Mouse (Mus musculus) CH12.LX (cell line): ENCODE data around the gene Wars2.

Experiments
- CHD2 ChIP-seq: IDR thresholded peaks from 2 replicates; pipeline ENCODE4 v1.6.1; 2011; ENCODE audit warnings: low read length, improper control_type of control experiment
- CTCF ChIP-seq, 2 experiments: IDR thresholded peaks in 1 of 2; conservative IDR thresholded peaks in 1 of 2; 2 replicates each; pipeline ENCODE4 v1.5.1; 2011 to 2012; ENCODE audit warnings: low read depth in 2 of 2, low read length in 2 of 2, improper control_type of control experiment in 1 of 2, inconsistent platforms in 1 of 2, mild to moderate bottlenecking in 1 of 2, moderate library complexity in 1 of 2
- EP300 ChIP-seq: IDR thresholded peaks from 2 replicates; pipeline ENCODE4 v1.6.1; 2011; ENCODE audit warnings: low read length, improper control_type of control experiment
- JUN ChIP-seq: IDR thresholded peaks from 2 replicates; pipeline ENCODE4 v1.6.1; 2011; ENCODE audit warnings: low read depth, mild to moderate bottlenecking, low read length, improper control_type of control experiment, moderate library complexity; ENCODE audit not compliant: insufficient read depth
- KAT2A ChIP-seq: IDR thresholded peaks from 2 replicates; pipeline ENCODE4 v1.6.1; 2012; ENCODE audit warnings: low read length, improper control_type of control experiment, inconsistent platforms; ENCODE audit not compliant: insufficient replicate concordance
- MAX ChIP-seq: IDR thresholded peaks from 2 replicates; pipeline ENCODE4 v1.6.1; 2011; ENCODE audit warnings: low read length, improper control_type of control experiment
- POLR2A ChIP-seq: IDR thresholded peaks from 2 replicates; pipeline ENCODE4 v1.6.1; 2011; ENCODE audit warnings: low read depth, mild to moderate bottlenecking, improper control_type of control experiment, low read length
- SIN3A ChIP-seq: IDR thresholded peaks from 2 replicates; pipeline ENCODE4 v1.6.1; 2012; ENCODE audit warnings: low read length, improper control_type of control experiment, inconsistent platforms
- ZC3H11A ChIP-seq: IDR thresholded peaks from 2 replicates; pipeline ENCODE4 v1.6.1; 2012; ENCODE audit warnings: low read depth, mild to moderate bottlenecking, inconsistent platforms, low read length, improper control_type of control experiment
- ZKSCAN1 ChIP-seq: IDR thresholded peaks from 2 replicates; pipeline ENCODE4 v1.6.1; 2012; ENCODE audit warnings: low read depth, inconsistent platforms, low read length, improper control_type of control experiment, borderline replicate concordance

DNA sequence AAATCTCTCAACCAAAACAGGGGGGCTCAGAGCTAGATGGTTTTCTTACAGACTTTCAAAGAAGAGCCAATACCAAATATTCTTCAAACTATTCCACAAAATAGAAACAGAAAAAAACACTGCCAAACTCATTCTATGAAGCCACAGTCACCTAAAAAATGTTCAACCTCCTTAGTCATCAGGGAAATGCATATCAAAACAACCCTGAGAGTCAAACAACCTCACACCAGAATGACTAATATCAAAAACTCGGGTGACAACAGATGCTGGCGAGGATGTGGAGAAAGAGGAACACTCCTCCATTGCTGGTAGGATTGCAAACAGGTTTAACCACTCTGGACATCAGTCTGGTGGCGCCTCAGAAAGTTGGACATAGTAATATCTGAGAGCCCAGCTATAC, 44.1 kb upstream of the Wars2 start:
- TF ChIP-seq POLR2A (no peak), CTCF (conservative IDR thresholded peaks at IDR 0.05 in 1 of 2, IDR thresholded peaks at IDR 0.05 in 1 of 2; ENCODE audit: low read depth in 2 of 2, low read length in 2 of 2) (no peak), MAX (no peak), ZC3H11A (no peak), KAT2A (no peak), EP300 (no peak), ZKSCAN1 (no peak), CHD2 (no peak), JUN (no peak), SIN3A (no peak)
